Mouse (Mus musculus): ENCODE data around the gene Klhl35.

GRCm38 (mm10) chr7:99432863-99433262 is 32.9 kb upstream of the Klhl35 start:
- TF ChIP-seq EP300 (IDR thresholded peaks at IDR 0.05), result no peak
- no peak for TF ChIP-seq CTCF (IDR thresholded peaks at IDR 0.05)

Data from lung, postnatal 0 days (tissue).